Mouse (Mus musculus) thymus, adult 2 months (tissue): ENCODE results near the gene Nme7. TPM values are rescaled to one million over a fixed set of nuclear protein-coding genes. Genes with fewer than 3 reads are reported as not detected.

Experiments
- DNase-seq: peaks from one replicate; pipeline ENCODE4 v3.0.0; 2021
- H3K27ac ChIP-seq: fragments of 200-500 bp; 2 replicates; pipeline ENCODE4 v1.5.1; 2012; ENCODE audit warnings: low read length, control low read depth; ENCODE audit not compliant: control insufficient read depth, insufficient read depth
- H3K27me3 ChIP-seq: fragments of 200-500 bp; 2 replicates; pipeline ENCODE4 v1.6.1; 2012; ENCODE audit warnings: mild to moderate bottlenecking, low read length, moderate library complexity, mixed read lengths; ENCODE audit not compliant: control insufficient read depth, insufficient read depth
- H3K36me3 ChIP-seq: fragments of 200-500 bp; 2 replicates; pipeline ENCODE4 v1.6.1; 2012; ENCODE audit warnings: mild to moderate bottlenecking, low read length, moderate library complexity; ENCODE audit not compliant: control insufficient read depth, insufficient read depth
- H3K4me1 ChIP-seq: fragments of 200-500 bp; replicated peaks from 2 replicates; pipeline ENCODE4 v1.6.1; 2012; ENCODE audit warnings: low read length; ENCODE audit not compliant: control insufficient read depth, insufficient read depth
- H3K4me3 ChIP-seq: fragments of 200-500 bp; 2 replicates; pipeline ENCODE4 v1.5.1; 2012; ENCODE audit warnings: mild to moderate bottlenecking, low read length, control low read depth, moderate library complexity; ENCODE audit not compliant: control insufficient read depth, insufficient read depth
- CTCF ChIP-seq: fragments of 200-500 bp; IDR thresholded peaks from 2 replicates; pipeline ENCODE4 v1.5.1; 2012; ENCODE audit warnings: mild to moderate bottlenecking, control low read depth, low read length, moderate library complexity, borderline replicate concordance; ENCODE audit not compliant: control insufficient read depth, poor library complexity, insufficient read depth; ENCODE audit errors: extremely low read depth
- POLR2A ChIP-seq: fragments of 200-500 bp; IDR thresholded peaks from 2 replicates; pipeline ENCODE4 v1.6.1; 2012; ENCODE audit warnings: mild to moderate bottlenecking, low read length, control low read depth, moderate library complexity; ENCODE audit not compliant: control insufficient read depth, poor library complexity, insufficient read depth; ENCODE audit errors: extremely low read depth
- WGBS: fragments of 180-500 bp; shearing (Covaris S2); methylation state at CpG from one replicate; pipeline ENCODE4 v1.1.7; 2018; 5-methylcytosine and 5-hydroxymethylcytosine counted together
- polyA plus RNA-seq: library from polyadenylated mRNA; depleted of rRNA; stranded (reverse); fragments of >200 nt; gene quantifications from 2 replicates; pipeline ENCODE4 v1.2.3, GENCODE M21; 2012

The Nme7 gene
- polyA plus RNA-seq, 1 experiment, result 10.7 TPM

DNA sequence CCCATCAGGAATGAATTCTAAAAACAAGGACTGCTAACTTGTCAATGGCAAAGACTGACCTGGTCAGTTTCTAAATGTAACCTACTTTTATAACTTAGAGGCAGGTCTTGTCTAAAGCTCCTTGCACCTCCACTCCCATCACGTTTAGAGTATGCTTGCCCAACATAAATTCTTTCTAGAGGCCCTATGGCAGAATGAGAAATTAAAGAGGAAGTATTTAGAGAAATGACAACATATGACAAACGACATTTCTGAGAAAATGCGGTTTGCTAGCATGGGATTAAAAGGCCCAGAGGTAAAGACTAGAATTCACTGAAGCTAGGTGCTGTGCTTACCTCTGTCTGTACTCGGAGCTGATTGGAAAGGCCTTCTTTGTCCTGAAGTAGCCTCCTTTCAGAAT is 2.0 kb upstream of the Nme7 start:
- DNase-seq, result no peak
- Histone ChIP-seq H3K36me3 (peaks cover 48% of the 10 kb centered on the region), H3K4me3 (no peak overlapping the region), H3K27ac (no peak overlapping the region), H3K27me3 (no peaks in the 10 kb centered on the region), H3K4me1 (no peaks in the 10 kb centered on the region; the same call in 1 of the 2 replicates)
- 40% methylated on average over 4 of the region's 4 CpGs for WGBS
- TF ChIP-seq POLR2A (no peak), CTCF (no peak)

DNA sequence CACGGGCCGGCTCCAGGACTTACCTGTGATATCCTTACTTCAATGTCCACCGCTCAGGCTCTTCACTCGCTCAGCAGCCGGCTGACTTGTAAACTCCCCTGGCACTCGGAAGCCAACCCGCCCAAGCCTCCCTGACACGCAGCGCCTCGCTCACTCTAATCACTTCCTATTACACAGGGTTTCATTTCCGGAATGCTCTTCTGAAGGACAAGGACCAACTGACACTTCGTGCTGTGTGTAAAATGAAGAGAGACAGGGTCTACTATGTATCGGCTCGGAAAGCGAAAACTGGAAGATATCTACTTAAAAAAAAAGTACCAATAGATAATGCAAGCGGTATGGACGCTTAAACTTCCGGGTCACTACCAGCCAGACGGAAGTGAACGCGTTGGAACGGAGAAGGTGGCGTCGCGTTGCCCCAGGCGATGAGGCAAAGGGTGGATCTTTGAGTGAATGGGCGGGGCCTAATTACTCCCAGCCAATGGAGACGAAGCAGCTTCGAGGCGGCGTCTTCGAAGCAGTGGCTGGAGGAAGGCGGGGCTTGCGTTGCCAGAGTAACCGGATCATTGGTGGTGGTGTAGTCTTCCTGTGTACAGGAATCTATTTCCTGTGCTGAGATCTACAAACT is 3.3 kb downstream of the Nme7 start, which contains the start of gene Blzf1:
TSS of gene Blzf1 (minus strand) at position 366 of the 628 bp plus-strand sequence.
- TF ChIP-seq CTCF (no peak), POLR2A (peak; percentile 50; the same call in 1 of the 2 replicates)

GRCm38 (mm10) chr1:164307922-164308321 is 4.0 kb downstream of the Nme7 start:
- no peak overlapping the region for H3K27ac ChIP-seq
- WGBS, result 11% methylated on average over 10 of the region's 10 CpGs
- no peaks in the 10 kb centered on the region for H3K36me3 ChIP-seq
- TF ChIP-seq POLR2A (no peak), CTCF (no peak)
- H3K27me3 ChIP-seq, result no peaks in the 10 kb centered on the region
- no peaks in the 10 kb centered on the region for H3K4me1 ChIP-seq
- H3K4me3 ChIP-seq, result peak overlapping the region; percentile 81
- no peak for DNase-seq

More for the DNA sequence above, 3.3 kb downstream of the Nme7 start, which contains the start of gene Blzf1:
- 0% methylated on average over 35 of the region's 35 CpGs for WGBS
- Histone ChIP-seq H3K4me3 (peak within 1 kb of the TSS; percentile 81), H3K36me3 (peaks cover 3% of the 10 kb centered on the region), H3K27ac (peak within 1 kb of the TSS; percentile 6), H3K27me3 (no peaks in the 10 kb centered on the region), H3K4me1 (no peaks in the 10 kb centered on the region)
- DNase-seq, result peak; percentile 98

GRCm38 (mm10) chr1:164314085-164314484 is 10.2 kb downstream of the Nme7 start:
- TF ChIP-seq CTCF (no peak), POLR2A (no peak)
- no peaks in the 10 kb centered on the region for H3K4me1 ChIP-seq
- no peaks in the 10 kb centered on the region for H3K36me3 ChIP-seq
- no peak for DNase-seq
- no peak overlapping the region for H3K4me3 ChIP-seq
- 96% methylated on average over 5 of the region's 5 CpGs for WGBS
- H3K27ac ChIP-seq, result no peak overlapping the region
- no peaks in the 10 kb centered on the region for H3K27me3 ChIP-seq

GRCm38 (mm10) chr1:164315266-164315665 is 11.3 kb downstream of the Nme7 start:
- peak; percentile 73 for TF ChIP-seq CTCF
- no peak for TF ChIP-seq POLR2A
- no peaks in the 10 kb centered on the region for H3K36me3 ChIP-seq
- no peak overlapping the region for H3K4me3 ChIP-seq
- H3K4me1 ChIP-seq, result no peaks in the 10 kb centered on the region
- 91% methylated on average over 8 of the region's 8 CpGs for WGBS
- H3K27me3 ChIP-seq, result no peaks in the 10 kb centered on the region
- no peak overlapping the region for H3K27ac ChIP-seq
- DNase-seq, result peak; percentile 49

GRCm38 (mm10) chr1:164316697-164317096 is 12.8 kb downstream of the Nme7 start:
- no peaks in the 10 kb centered on the region for H3K27me3 ChIP-seq
- peak; percentile 67 for DNase-seq
- H3K27ac ChIP-seq, result no peak overlapping the region
- WGBS, result 27% methylated on average over 3 of the region's 3 CpGs
- no peaks in the 10 kb centered on the region for H3K4me1 ChIP-seq
- no peaks in the 10 kb centered on the region for H3K36me3 ChIP-seq
- no peak overlapping the region for H3K4me3 ChIP-seq
- TF ChIP-seq POLR2A, result no peak
- TF ChIP-seq CTCF, result no peak

GRCm38 (mm10) chr1:164317261-164317660 is 13.3 kb downstream of the Nme7 start:
- H3K27ac ChIP-seq, result no peak overlapping the region
- no peak overlapping the region for H3K4me3 ChIP-seq
- WGBS, result 92% methylated on average over 9 of the region's 9 CpGs
- DNase-seq, result no peak
- H3K27me3 ChIP-seq, result no peaks in the 10 kb centered on the region
- H3K36me3 ChIP-seq, result no peaks in the 10 kb centered on the region
- no peaks in the 10 kb centered on the region for H3K4me1 ChIP-seq
- TF ChIP-seq CTCF (no peak), POLR2A (no peak)
